Mouse (Mus musculus) olfactory bulb, adult 2 months (tissue): ENCODE data around the gene Gm28372. TPM values are rescaled to one million over a fixed set of nuclear protein-coding genes. Genes with fewer than 3 reads are reported as not detected.

Experiments
- H3K27ac ChIP-seq: fragments of 200-500 bp; 2 replicates; pipeline ENCODE4 v1.5.1; 2012; ENCODE audit warnings: low read depth, low read length; ENCODE audit not compliant: insufficient read depth
- H3K4me1 ChIP-seq: fragments of 200-500 bp; 2 replicates; pipeline ENCODE4 v1.6.1; 2012; ENCODE audit warnings: low read length; ENCODE audit not compliant: control insufficient read depth, insufficient read depth
- H3K4me3 ChIP-seq: fragments of 200-500 bp; 2 replicates; pipeline ENCODE4 v1.5.1; 2012; ENCODE audit warnings: mild to moderate bottlenecking, low read depth, low read length, moderate library complexity; ENCODE audit not compliant: insufficient read depth
- CTCF ChIP-seq: fragments of 200-500 bp; IDR thresholded peaks from 2 replicates; pipeline ENCODE4 v1.5.1; 2012; ENCODE audit warnings: low read depth, mild to moderate bottlenecking, low read length, moderate library complexity; ENCODE audit not compliant: insufficient read depth
- POLR2A ChIP-seq: fragments of 200-500 bp; IDR thresholded peaks from 2 replicates; pipeline ENCODE4 v1.6.1; 2012; ENCODE audit warnings: mild to moderate bottlenecking, low read depth, low read length, moderate library complexity; ENCODE audit not compliant: insufficient read depth
- WGBS: fragments of 180-500 bp; shearing (Covaris S2); methylation state at CpG from one replicate; pipeline ENCODE4 v1.1.7; 2018; 5-methylcytosine and 5-hydroxymethylcytosine counted together
- polyA plus RNA-seq: library from polyadenylated mRNA; stranded (reverse); fragments of >200 nt; gene quantifications from 2 replicates; pipeline ENCODE4 v1.2.4, GENCODE M21; 2012; ENCODE audit warnings: low replicate concordance; ENCODE audit not compliant: missing spikeins, insufficient read depth, insufficient read length

The Gm28372 gene
- polyA plus RNA-seq, 1 experiment = not detected

DNA sequence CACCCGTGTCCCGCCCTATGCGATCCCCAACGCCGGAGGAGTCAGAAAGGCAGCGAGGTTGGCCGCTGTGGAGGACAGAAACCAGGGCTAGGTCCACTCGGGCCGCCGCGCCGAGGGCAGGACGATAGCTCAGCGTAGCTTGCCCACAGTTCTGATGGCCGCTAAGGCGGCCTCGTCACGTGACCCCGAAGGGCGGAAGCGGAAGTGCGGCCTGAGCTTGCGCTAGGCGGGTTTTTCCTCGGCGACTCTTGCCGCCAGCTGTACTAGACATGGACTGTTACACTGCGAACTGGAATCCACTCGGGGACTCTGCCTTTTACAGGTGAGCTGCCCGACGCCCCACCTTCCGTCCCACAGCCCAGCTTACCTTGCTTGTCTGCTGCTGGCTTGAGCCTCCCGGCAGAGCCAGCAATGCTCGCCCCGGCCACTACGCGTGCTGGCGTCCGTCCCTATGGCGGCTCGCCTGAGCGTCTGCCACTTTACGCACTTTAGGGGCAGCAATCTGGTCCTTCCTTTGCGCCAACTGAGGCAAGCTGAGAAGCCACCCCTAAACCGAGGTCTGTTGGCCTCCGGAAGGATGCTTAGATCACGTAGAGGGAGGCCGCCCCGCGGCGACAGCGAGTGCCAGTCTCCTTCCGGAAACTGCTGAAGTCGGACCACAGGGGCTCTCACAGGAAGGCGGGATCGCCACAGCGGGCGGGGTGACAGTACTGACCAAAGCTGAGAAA, 19.3 kb downstream of the Gm28372 start, which contains the start of the genes Vps16 and Pced1a:
TSS of gene Vps16 (plus strand) at position 214 of the 728 bp plus-strand sequence.
TSS of gene Pced1a (minus strand) at position 576 of the 728 bp plus-strand sequence.
- Histone ChIP-seq H3K27ac (peak within 1 kb of the TSS; percentile 79), H3K4me1 (peaks cover 12% of the 10 kb centered on the region), H3K4me3 (peak within 1 kb of the TSS; percentile 81)
- under 1% methylated on average over 58 of the region's 58 CpGs for WGBS
- peak; percentile 70; the same call in 1 of the 2 replicates for TF ChIP-seq CTCF
- peak; percentile 60 for TF ChIP-seq POLR2A

DNA sequence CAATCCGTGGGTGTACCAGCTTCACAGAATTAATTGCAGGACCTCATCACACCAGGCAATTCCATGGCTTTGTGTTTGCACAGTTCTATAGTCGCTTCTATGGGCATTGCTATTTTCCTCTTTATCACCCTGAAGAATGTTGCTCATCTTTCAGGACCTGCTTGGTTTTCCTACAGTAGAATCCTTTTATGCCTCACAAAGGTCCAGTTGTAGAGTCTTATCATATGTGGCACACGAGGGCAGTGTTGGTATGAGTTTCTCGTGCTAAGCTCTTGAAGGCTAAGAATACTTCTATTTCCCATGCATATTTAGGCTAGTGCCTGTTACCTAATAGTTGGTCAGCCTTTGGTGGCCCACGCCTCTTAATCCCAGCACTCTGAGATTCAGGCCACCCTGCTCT, 20.1 kb downstream of the Gm28372 start:
- no peak for TF ChIP-seq POLR2A
- TF ChIP-seq CTCF = no peak
- WGBS = 11% methylated on average over 5 of the region's 5 CpGs
- Histone ChIP-seq H3K4me3 (peak overlapping the region; percentile 81; the same call in 1 of the 2 replicates), H3K4me1 (peaks cover 12% of the 10 kb centered on the region), H3K27ac (0 out of 2 replicates have a peak overlapping the region, but pooled peaks have one; percentile 79)

DNA sequence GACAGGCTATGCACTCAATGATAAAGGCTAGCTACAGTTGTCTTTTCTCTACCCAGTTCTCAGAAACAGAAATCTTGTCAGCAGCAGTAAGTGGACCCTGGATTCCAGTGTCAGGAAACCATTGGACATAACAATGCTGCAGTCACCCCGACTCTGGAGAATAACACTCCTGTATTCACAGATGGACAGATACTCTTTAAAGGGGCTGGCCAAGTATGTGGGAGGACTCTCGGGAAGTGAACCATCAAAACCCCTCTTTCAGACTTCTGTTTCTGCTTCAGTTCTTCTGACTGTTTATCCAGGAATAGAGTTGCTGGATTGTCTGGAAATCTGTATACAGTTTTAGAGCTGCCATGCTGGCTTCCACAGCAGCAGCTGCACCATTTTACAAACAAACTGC, 24.8 kb downstream of the Gm28372 start:
- Histone ChIP-seq H3K27ac (no peak overlapping the region), H3K4me3 (no peak overlapping the region), H3K4me1 (peaks cover 5% of the 10 kb centered on the region)
- WGBS = 28% methylated on average over 2 of the region's 2 CpGs
- no peak for TF ChIP-seq POLR2A
- TF ChIP-seq CTCF = no peak

DNA sequence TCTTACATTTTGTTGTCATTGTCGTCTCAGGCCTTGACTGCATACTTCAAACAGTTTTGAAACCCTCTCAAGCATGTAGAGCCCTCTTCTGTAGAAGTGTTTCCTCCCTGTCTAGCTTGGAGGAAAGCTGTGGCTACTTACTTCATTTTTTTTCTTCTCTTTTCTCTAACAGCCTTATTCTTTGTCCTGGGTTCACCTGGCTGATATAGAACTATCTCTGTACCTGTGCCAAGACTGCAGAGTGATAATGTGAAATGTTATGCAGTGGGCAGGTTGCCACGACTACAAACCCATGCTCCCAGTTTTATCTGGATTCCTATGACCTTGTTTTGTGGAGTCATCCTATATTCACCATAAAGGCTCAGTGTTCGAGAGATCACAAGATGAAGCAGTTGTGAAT, 25.4 kb downstream of the Gm28372 start:
- Histone ChIP-seq H3K4me1 (peaks cover 3% of the 10 kb centered on the region), H3K4me3 (no peak overlapping the region), H3K27ac (no peak overlapping the region)
- 71% methylated on average over 3 of the region's 3 CpGs for WGBS
- TF ChIP-seq POLR2A (no peak), CTCF (no peak)

DNA sequence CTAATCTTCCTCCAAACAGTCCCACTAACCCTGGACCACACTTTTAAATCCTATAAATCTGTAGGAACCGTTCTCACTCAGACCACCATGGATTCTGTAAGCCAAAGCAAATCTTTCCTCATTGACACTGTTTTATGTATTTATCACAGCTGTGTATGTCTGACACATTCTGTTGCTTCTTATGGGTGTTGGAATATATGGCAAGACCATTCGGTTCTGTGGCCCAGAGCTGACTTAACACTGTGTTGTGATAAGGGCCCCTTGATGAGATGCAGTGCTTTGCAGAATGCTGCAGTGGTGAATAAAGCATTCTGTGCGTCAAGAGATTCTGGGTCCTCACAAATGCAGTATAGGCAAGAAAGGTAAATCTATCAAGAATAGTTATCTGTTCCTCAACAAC, 27.1 kb downstream of the Gm28372 start:
- H3K4me3 ChIP-seq = no peak overlapping the region
- peaks cover 2% of the 10 kb centered on the region; the same call in 1 of the 2 replicates for H3K4me1 ChIP-seq
- WGBS = 88% methylated on average over 3 of the region's 3 CpGs
- TF ChIP-seq POLR2A = no peak
- no peak for TF ChIP-seq CTCF
- no peak overlapping the region for H3K27ac ChIP-seq

DNA sequence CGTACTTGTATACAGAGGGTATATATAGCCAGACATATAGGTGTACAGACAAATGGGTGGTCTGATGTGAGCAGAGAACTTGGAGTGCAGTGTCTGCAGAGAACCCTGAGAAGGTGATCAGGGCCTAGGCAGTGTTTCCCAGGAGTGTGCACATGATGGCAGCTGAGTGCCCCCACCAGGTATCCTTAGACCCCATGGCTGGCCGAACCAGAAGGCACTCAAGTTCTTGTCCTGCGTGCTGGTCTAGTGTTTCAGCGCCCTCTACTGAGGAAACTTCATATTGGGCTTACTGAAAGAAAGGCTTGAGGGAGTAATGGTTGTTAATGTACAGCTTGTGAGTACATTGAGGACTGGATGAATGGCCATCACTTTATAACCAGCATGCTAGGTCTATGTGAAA, 28.1 kb downstream of the Gm28372 start:
- Histone ChIP-seq H3K4me1 (peaks cover 2% of the 10 kb centered on the region; the same call in 1 of the 2 replicates), H3K27ac (no peak overlapping the region), H3K4me3 (no peak overlapping the region)
- TF ChIP-seq CTCF (no peak), POLR2A (no peak)
- WGBS = 18% methylated on average over 4 of the region's 4 CpGs

DNA sequence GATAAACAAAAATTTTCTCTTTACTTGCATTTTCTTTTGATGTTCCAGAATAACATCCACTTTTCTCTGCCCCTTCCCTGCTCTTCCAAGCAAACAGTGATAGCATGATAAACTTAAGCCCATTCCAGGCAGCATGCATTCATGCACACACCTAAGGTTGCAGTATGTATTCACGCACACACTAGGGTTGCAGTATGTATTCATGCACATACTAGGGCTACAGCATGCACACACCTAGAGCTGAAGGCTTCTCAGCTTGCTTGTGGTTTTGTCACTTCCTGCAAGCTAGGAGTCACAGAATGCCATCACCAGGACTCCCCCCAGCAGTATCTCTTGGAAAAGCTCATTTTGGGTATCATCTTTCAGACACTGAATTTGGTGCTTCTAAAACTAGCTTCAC, 31.7 kb downstream of the Gm28372 start:
- Histone ChIP-seq H3K27ac (no peak overlapping the region), H3K4me3 (no peak overlapping the region), H3K4me1 (peaks cover 2% of the 10 kb centered on the region; the same call in 1 of the 2 replicates)
- WGBS = 98% methylated on average over 1 of the region's 1 CpGs
- no peak for TF ChIP-seq CTCF
- no peak for TF ChIP-seq POLR2A

DNA sequence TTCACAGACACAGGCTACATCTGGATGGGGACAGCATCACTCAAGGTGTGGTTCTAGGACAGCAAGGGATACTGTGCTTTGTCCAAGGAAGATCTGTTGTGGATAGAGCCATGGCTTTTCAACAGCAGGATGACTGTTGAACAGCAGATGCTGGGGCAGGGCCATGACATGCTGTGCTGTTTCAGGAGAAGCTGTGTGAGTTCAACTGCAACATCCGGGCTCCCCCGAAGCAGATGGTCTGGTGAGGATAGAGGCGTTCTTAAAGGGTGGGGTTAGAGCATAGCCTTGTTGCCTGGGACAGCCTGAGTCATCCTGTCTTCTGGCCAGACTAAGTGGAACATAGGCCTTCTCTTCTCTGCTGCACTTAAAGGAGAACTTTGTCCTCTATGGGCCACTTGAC, 33.8 kb downstream of the Gm28372 start:
- Histone ChIP-seq H3K27ac (no peak overlapping the region), H3K4me3 (no peak overlapping the region), H3K4me1 (no peaks in the 10 kb centered on the region)
- WGBS = 81% methylated on average over 3 of the region's 3 CpGs
- TF ChIP-seq POLR2A = no peak
- no peak for TF ChIP-seq CTCF

DNA sequence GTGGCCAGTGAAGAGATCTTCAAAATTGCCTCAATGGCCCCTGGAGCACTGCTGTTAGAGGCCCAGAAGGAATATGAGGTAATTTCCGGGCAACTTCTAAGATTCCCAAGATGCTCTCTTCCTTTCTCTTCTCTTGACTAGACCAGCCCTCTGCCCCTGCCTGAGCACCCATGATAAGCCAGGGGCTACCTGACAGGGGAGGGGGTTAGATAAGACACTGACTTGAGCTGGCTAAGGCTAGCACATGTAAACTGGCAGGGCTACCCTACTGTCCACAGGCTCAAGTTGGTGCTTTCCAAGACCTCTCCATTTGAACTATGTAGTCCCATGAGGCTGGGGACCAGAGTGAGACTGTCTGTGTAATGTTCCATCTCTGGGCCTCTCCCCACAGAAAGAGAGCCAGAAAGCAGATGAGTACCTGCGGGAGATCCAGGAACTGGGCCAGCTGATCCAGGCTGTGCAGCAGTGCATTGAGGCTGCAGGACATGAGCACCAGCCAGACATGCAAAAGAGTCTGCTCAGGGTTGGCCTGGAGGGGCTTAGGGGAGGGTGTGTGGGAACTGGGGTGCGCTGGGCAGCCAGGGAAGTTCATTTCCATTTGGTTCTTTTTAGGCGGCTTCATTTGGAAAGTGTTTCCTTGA, 34.9 kb downstream of the Gm28372 start:
- Histone ChIP-seq H3K27ac (no peak overlapping the region), H3K4me3 (no peak overlapping the region), H3K4me1 (no peaks in the 10 kb centered on the region)
- WGBS = 92% methylated on average over 4 of the region's 4 CpGs
- no peak for TF ChIP-seq POLR2A
- TF ChIP-seq CTCF = no peak
